Mouse (Mus musculus) CD8-positive naive resting alpha-beta T cell, adult 57 days (primary cell): ENCODE data around the gene Nt5c2. TPM values are rescaled to one million over a fixed set of nuclear protein-coding genes. Genes with fewer than 3 reads are reported as not detected.

Source experiments
- total RNA-seq: library from RNA; stranded (reverse); gene quantifications from one replicate; pipeline ENCODE4 v1.2.4, GENCODE M21; 2023

Gene Nt5c2
- 52.9 TPM for total RNA-seq

GRCm38 (mm10) chr19:47014447-47015381 lies at the start of gene Nt5c2, which contains the start of gene Ina:
TSS of gene Nt5c2 (minus strand) at chr19:47015153.
TSS of gene Ina (plus strand) at chr19:47014698.

DNA sequence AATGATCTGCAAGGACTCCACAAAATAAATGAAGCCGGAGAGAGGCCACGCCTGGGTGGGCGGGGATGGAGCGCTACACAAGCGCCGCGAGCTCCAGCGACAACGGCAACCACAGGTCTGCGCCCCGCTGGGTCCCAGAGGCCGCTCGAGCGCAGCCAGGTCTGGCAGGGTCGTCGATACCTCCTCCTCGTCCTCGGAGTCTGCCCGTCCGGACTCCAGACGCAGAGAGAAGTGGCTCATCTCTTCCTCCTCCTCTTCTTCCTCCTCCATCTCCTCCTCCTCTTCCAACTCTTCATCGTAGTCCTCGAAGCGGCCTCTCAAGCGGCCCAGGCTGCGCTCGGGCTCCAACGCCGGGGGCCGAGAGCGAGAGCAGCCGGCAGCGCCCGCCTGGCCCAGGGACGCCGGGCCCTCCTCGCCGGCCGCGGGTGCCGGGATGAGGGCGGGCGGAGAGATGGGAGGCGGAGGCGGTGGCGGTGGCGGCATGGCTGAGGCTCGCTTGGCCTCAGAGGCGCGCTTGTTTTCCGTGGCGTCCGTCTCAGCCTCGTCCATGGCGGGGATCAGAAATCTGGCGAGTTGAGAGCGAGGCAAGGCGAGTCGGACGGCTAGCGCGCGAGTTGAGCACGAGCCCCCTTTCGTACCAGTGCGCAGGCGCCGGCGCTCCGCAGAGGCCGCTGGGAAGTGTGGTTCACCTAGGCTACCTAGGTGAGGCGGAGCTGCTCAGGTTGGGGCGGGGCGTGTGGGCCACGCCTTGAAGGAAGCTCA lies 35.5 kb upstream of the Nt5c2 start, which contains the start of gene Pcgf6:
TSS of gene Pcgf6 (minus strand) at position 636 of the 762 bp plus-strand sequence.

Other genes with a start within 250 kb of the Nt5c2 start
- not detected for gene Ina, start 455 bp downstream of the Nt5c2 start, total RNA-seq
- 22.4 TPM for gene Pcgf6, start 35.8 kb upstream of the Nt5c2 start, total RNA-seq
- gene Taf5, start 52.6 kb upstream of the Nt5c2 start, total RNA-seq = 9.3 TPM
- gene Usmg5, start 75.5 kb upstream of the Nt5c2 start, total RNA-seq = 136 TPM
- gene Pdcd11, start 75.6 kb upstream of the Nt5c2 start, total RNA-seq = 45.4 TPM
- gene Calhm2, start 123.1 kb upstream of the Nt5c2 start, total RNA-seq = 7.7 TPM
- not detected for gene Calhm1, start 129.1 kb upstream of the Nt5c2 start, total RNA-seq
- gene Calhm3, start 142.6 kb upstream of the Nt5c2 start, total RNA-seq = not detected
- not detected for gene Neurl1a, start 163.7 kb upstream of the Nt5c2 start, total RNA-seq